Mouse (Mus musculus) kidney, adult 2 months (tissue): ENCODE results near the gene Ttc30b.

Experiments used
- CTCF ChIP-seq: fragments of 200-500 bp; conservative IDR thresholded peaks from 2 replicates; pipeline ENCODE4 v1.5.1; 2011; ENCODE audit warnings: low read depth, mild to moderate bottlenecking, control low read depth, low read length, moderate library complexity, mixed read lengths; ENCODE audit not compliant: insufficient read depth, insufficient read length
- POLR2A ChIP-seq: fragments of 200-500 bp; IDR thresholded peaks from one replicate; pipeline ENCODE4 v1.6.1; 2011; ENCODE audit warnings: low read depth, low read length, control low read depth

DNA sequence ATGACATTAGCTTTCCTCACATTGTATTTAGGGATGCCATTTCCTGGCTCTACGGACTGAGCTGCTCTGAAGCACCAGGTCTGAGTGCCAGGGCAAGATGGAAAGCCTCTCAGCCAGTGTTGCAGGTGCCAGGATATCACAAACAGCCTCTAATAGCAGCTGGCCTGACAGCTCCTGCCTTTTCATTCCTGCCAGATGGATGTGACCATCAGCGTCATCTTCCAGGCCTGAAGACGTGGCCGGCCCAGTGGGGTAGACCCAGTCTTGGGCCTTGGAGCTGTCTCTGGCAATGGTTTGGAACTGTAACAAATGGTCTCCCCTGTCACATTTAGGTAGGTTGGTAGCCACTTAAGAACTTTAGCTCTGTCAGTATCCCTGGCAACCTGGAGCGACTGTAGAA lies 14.9 kb upstream of the Ttc30b start:
- TF ChIP-seq CTCF, result no peak
- TF ChIP-seq POLR2A, result no peak
